Mouse (Mus musculus) T-helper 1 cell (primary cell): ENCODE data around the gene Eif5b.
"Not testable (repeated sequence)": the region's sequence is repeated elsewhere in the genome, so short reads cannot be mapped to it uniquely, and the experiment has no call there.

ENCODE experiments used
- in situ Hi-C: fragments of 300-600 bp; cut with MboI, MseI; formaldehyde crosslinking; loops from one replicate; pipeline ENCODE4 v1.15.1; 2025; ENCODE audit warnings: high pct_unique_total_duplicates

Gene Eif5b

GRCm38 (mm10) chr1:37997867-37998266 lies at the start of gene Eif5b, which contains the start of gene Txndc9:
Gene Eif5b (plus strand): TSS chr1:37998010.
Gene Txndc9 (minus strand): TSS chr1:37997893.
- in situ Hi-C loops: no loop called here

- in situ Hi-C loops: no loop called here
Observed at GRCm38 (mm10) chr1:37948906-37949305, 48.9 kb upstream of the Eif5b start.

- in situ Hi-C loops: no loop called here
Observed at GRCm38 (mm10) chr1:37954786-37955185, 43.0 kb upstream of the Eif5b start.

GRCm38 (mm10) chr1:37955251-37955650 lies 42.6 kb upstream of the Eif5b start:
- in situ Hi-C loops: no loop called here

GRCm38 (mm10) chr1:37956690-37957431 lies 40.9 kb upstream of the Eif5b start:
- in situ Hi-C loops: no loop called here

GRCm38 (mm10) chr1:37957659-37958058 lies 40.2 kb upstream of the Eif5b start, which contains the start of gene Lyg1:
Gene Lyg1 (minus strand): TSS chr1:37957759.
- in situ Hi-C loops: no loop called here

GRCm38 (mm10) chr1:37958516-37958915 lies 39.3 kb upstream of the Eif5b start:
- in situ Hi-C loops: no loop called here

GRCm38 (mm10) chr1:37959486-37959885 lies 38.3 kb upstream of the Eif5b start:
- in situ Hi-C loops: no loop called here

- in situ Hi-C loops: no loop called here
Observed at GRCm38 (mm10) chr1:37965571-37965970, 32.2 kb upstream of the Eif5b start.

GRCm38 (mm10) chr1:37968746-37969145 lies 29.1 kb upstream of the Eif5b start:
- in situ Hi-C loops: no loop called here

- in situ Hi-C loops: no loop called here
Observed at GRCm38 (mm10) chr1:37971520-37971919, 26.3 kb upstream of the Eif5b start.

- in situ Hi-C loops: not testable (repeated sequence)
Observed at GRCm38 (mm10) chr1:37976666-37977065, 21.1 kb upstream of the Eif5b start.

- in situ Hi-C loops: no loop called here
Observed at GRCm38 (mm10) chr1:37977303-37977702, 20.5 kb upstream of the Eif5b start.

GRCm38 (mm10) chr1:37984326-37984725 lies 13.5 kb upstream of the Eif5b start:
- in situ Hi-C loops: no loop called here

- in situ Hi-C loops: loop anchor here (5.0 kb wide), 1 partner anchor 89 kb away; no protein-coding TSS in a partner anchor
Observed at GRCm38 (mm10) chr1:37985764-37986323, 12.0 kb upstream of the Eif5b start.

GRCm38 (mm10) chr1:37987856-37988255 lies 10.0 kb upstream of the Eif5b start:
- in situ Hi-C loops: loop anchor here (5.0 kb wide), 1 partner anchor 91 kb away; no protein-coding TSS in a partner anchor

GRCm38 (mm10) chr1:37996226-37996625 lies 1.6 kb upstream of the Eif5b start:
- in situ Hi-C loops: no loop called here

GRCm38 (mm10) chr1:37996877-37997484 lies 829 bp upstream of the Eif5b start:
- in situ Hi-C loops: no loop called here

- in situ Hi-C loops: no loop called here
Observed at GRCm38 (mm10) chr1:37998371-37999199, 775 bp downstream of the Eif5b start.

GRCm38 (mm10) chr1:37999552-37999951 lies 1.7 kb downstream of the Eif5b start:
- in situ Hi-C loops: no loop called here

GRCm38 (mm10) chr1:38000844-38001243 lies 3.0 kb downstream of the Eif5b start:
- in situ Hi-C loops: no loop called here

GRCm38 (mm10) chr1:38001956-38002355 lies 4.1 kb downstream of the Eif5b start:
- in situ Hi-C loops: no loop called here
